Mouse (Mus musculus) layer of hippocampus, postnatal 25 days (tissue): Measurements from ENCODE around the gene Apoh. TPM values are rescaled to one million over a fixed set of nuclear protein-coding genes. Genes with fewer than 3 reads are reported as not detected.

ENCODE experiments used
- DNase-seq, 2 experiments: peaks; one replicate each; pipeline ENCODE4 v3.0.0; 2022; ENCODE audit warnings: mixed read lengths in 2 of 2, low spot score in 1 of 2; ENCODE audit errors: extremely low spot score in 1 of 2
- total RNA-seq, 2 experiments: library from RNA; stranded (reverse); gene quantifications; 2 replicates each; pipeline ENCODE4 v1.2.3; 2021

Apoh gene
- total RNA-seq, 2 experiments from 2014 or later: 1.2 to 1.5 TPM

- DNase-seq: peak in 1 of 2 experiments; percentile 17
Measured at GRCm38 (mm10) chr11:108447148-108447547, 104.0 kb downstream of the Apoh start.

- DNase-seq: peak; percentile 57 to 94
Measured at GRCm38 (mm10) chr11:108449811-108450210, 106.7 kb downstream of the Apoh start.

- DNase-seq: no peak
Measured at GRCm38 (mm10) chr11:108459599-108459998, 116.4 kb downstream of the Apoh start.

Other genes with a start within 250 kb of the Apoh start
- gene Prkca, start 574 bp downstream of the Apoh start, total RNA-seq: 100 to 1,000 TPM; 211 to 215 TPM
- 10 to 100 TPM; 12.5 to 18.1 TPM for gene Cep112, start 81.8 kb downstream of the Apoh start, total RNA-seq